Mouse (Mus musculus): ENCODE measurements at regions not wholly inside any gene's neighbourhood (a gene's known extent, or its start where the extent isn't known, plus 50 kb on each side); places are given as distances from the start of the nearest gene placed in this dataset.
A peak's percentile ranks its signal among the peaks of the same experiment; 100 is the strongest.

DNA sequence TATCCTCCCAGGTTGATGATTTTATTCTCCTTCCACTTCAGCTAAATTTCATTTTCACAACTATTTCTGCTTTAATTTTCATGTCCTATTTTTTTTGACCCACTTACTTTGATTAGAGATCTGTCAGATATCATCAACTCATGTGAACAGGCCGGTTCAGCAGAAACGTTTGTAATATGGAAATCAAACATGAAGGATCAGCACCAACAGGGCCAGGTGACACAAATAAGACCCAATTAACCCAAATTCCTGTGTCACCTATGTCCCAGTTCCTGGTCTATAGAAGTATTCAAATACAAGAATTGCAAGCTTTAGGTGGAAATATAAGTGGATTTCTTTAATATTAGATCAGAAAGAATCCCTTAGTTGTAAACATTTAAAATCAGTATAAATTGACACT, 332.7 kb downstream of the 1700017N19Rik start:
- TF ChIP-seq POLR2A (IDR thresholded peaks at IDR 0.05; ENCODE audit: borderline replicate concordance, extremely low read depth, insufficient read depth, insufficient read length, poor library complexity, severe bottlenecking): no peak
- no peak for TF ChIP-seq CTCF (IDR thresholded peaks at IDR 0.05; ENCODE audit: borderline replicate concordance, extremely low read depth, insufficient read depth, insufficient read length)
- no peak for DNase-seq (ENCODE audit: low read depth)

DNA sequence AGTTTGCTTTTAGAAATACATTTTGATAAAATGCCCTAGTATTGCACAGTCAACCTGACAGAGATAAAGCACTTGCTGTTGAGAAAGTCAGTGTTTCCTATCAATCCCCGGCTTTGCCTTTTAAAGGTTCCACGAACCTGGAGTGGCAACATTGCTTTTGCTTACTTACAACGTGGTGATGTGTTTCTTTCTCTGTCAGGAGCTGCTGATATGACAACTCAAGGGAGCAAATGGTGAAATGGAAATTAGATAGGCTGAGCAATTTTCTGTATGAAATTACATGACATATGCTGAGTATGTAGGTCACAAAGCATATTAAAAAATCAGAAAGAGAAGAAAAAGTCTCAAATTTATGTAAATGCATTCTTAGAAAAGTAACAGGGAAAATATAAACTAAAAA, 336.8 kb downstream of the 1700017N19Rik start:
- no peak for TF ChIP-seq CTCF (IDR thresholded peaks at IDR 0.05; ENCODE audit: borderline replicate concordance, extremely low read depth, insufficient read depth, insufficient read length)
- TF ChIP-seq POLR2A (IDR thresholded peaks at IDR 0.05; ENCODE audit: borderline replicate concordance, extremely low read depth, insufficient read depth, insufficient read length, poor library complexity, severe bottlenecking): no peak
- peak; percentile 55 for DNase-seq (ENCODE audit: low read depth)

DNA sequence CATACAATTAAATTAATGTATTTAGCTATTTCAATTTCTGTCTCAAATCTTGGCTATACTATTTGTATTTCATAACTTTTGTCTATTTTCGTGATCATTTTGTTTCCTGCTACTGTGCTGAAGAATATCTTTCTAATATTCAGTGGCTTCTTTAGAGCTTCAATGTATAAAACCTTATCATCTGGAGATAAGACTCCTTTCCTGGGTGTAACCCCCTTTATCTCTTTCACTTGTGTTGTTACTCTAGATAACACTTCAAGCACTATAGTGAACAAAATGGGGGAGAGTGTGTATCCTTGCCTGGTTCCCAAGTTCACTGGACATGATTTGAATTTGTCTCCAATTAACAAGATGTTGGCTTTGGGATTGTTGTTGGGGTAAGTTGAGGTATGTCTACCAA, 341.5 kb downstream of the 1700017N19Rik start:
- no peak for DNase-seq (ENCODE audit: low read depth)
- TF ChIP-seq CTCF (IDR thresholded peaks at IDR 0.05; ENCODE audit: borderline replicate concordance, extremely low read depth, insufficient read depth, insufficient read length): no peak

DNA sequence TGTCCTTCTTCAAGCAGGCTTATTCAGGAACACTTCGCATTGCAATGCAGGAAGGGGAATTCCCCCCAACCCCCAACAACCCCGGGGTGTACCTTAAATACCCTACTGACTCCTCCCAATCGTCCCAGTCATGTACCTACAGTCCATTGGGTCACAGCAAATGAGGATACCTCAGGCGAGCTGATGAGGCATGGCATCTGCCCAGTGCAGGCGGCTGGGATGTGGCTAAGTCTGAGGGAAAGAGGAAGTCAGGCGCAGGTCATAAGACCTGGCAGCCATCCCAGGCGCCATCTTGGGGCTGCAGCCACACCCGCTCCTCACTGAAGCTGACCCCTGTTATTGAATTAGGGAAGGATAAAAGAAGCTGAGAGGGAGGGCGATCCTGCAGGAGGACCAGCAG, 368.1 kb downstream of the 1700017N19Rik start:
- no peak for DNase-seq (ENCODE audit: low read depth)
- TF ChIP-seq POLR2A (IDR thresholded peaks at IDR 0.05; ENCODE audit: borderline replicate concordance, extremely low read depth, insufficient read depth, insufficient read length, poor library complexity, severe bottlenecking) (no peak), CTCF (IDR thresholded peaks at IDR 0.05; ENCODE audit: borderline replicate concordance, extremely low read depth, insufficient read depth, insufficient read length) (no peak)

DNA sequence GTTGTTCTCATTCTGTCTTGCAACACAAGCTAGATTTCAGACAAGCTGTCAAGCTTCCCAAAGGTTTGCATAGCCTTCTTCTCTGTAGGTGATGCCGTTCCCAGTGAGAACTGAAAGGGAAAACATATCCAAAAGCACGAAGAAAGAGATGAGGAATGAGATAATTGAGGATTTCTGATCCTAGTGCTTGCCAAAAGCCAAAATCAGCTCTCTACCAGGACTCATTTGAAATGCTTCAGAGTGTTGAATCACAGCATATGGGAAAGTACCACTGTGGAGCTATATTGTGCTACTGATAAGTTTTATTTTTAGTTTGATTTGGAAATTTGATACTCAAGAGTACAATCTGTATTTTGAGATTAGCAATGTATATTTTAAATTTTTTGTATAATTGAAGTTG, 413.2 kb downstream of the 1700017N19Rik start:
- no peak for DNase-seq (ENCODE audit: low read depth)
- no peak for TF ChIP-seq CTCF (IDR thresholded peaks at IDR 0.05; ENCODE audit: borderline replicate concordance, extremely low read depth, insufficient read depth, insufficient read length)
- TF ChIP-seq POLR2A (IDR thresholded peaks at IDR 0.05; ENCODE audit: borderline replicate concordance, extremely low read depth, insufficient read depth, insufficient read length, poor library complexity, severe bottlenecking): no peak

DNA sequence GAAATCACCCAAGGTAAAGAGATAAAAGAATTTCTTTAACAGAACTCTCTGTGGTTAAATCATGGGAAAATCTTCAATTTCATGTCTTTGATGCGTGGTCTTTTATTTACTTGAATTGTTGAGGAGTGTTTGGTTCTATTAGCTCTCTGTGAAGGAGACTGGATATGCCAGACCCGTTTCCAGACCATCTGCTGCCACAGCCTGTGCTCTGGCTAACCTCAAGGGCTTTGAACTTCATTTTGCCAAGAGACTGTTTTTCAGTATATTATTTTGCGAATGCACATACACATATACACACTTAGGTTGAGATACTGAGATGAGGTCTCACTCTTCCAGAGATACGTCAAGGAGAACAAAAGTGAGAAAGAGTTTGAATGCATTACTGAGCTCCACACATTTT, 414.4 kb downstream of the 1700017N19Rik start:
- peak; percentile 32 for DNase-seq (ENCODE audit: low read depth)
- TF ChIP-seq CTCF (IDR thresholded peaks at IDR 0.05; ENCODE audit: borderline replicate concordance, extremely low read depth, insufficient read depth, insufficient read length) (no peak), POLR2A (IDR thresholded peaks at IDR 0.05; ENCODE audit: borderline replicate concordance, extremely low read depth, insufficient read depth, insufficient read length, poor library complexity, severe bottlenecking) (no peak)

DNA sequence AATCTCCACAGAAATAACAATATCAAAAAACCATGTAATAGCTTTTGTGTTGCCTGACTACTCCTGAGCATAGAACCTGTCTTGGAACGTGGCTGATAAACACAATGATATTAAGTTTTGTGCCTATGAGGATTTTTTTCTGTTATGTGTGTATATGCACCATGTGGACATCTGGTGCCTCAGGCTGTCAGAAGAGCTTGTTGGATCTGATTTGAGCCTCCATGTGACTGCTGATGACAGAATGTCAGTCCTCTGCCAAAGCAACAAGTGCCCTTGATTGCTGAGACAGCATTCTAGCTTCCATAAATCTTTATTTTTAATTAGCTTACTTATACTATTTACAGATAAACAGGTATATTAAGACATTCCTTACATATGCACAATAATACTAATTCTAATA, 425.1 kb downstream of the 1700017N19Rik start:
- peak; percentile 68 for DNase-seq (ENCODE audit: low read depth)
- TF ChIP-seq CTCF (IDR thresholded peaks at IDR 0.05; ENCODE audit: borderline replicate concordance, extremely low read depth, insufficient read depth, insufficient read length) (no peak), POLR2A (IDR thresholded peaks at IDR 0.05; ENCODE audit: borderline replicate concordance, extremely low read depth, insufficient read depth, insufficient read length, poor library complexity, severe bottlenecking) (no peak)

DNA sequence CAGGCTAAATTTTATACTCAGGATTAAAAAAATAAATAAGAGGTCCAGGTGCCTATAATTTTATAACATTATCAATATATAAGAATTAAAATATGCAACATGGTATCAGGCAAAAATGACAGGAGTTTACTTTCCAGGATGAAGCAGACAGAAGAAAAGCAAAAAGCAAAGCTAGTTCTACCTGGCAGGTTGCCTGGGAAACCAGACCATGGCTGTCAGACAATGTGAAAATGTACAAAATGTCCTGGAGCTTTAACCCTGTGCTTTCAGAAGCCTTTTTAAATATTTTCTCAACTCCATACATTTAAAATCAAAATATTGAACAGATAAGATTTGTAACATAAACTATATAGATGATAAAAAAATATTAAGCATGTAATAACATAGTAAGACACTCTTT, 448.3 kb downstream of the 1700017N19Rik start:
- DNase-seq (ENCODE audit: low read depth): peak; percentile 68
- TF ChIP-seq POLR2A (IDR thresholded peaks at IDR 0.05; ENCODE audit: borderline replicate concordance, extremely low read depth, insufficient read depth, insufficient read length, poor library complexity, severe bottlenecking): no peak
- TF ChIP-seq CTCF (IDR thresholded peaks at IDR 0.05; ENCODE audit: borderline replicate concordance, extremely low read depth, insufficient read depth, insufficient read length): no peak

DNA sequence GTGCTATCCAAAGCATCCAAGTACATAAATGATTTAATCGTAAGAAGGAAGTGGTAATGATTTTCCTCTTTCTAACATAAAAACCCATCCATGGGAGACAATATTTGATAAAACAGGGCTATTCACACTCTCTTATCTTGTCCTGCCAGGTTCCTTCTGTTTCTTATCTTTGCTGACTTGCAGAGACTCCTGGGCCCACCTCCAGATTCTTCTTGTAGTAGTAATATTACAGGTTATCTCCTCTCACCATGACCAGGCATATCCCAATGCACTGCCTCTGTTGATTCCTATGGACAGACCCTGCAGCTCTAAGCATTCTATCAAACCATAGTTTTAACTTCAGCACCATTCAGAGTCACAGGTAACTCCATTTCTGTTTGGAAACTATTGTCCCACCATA, 448.8 kb downstream of the 1700017N19Rik start:
- TF ChIP-seq CTCF (IDR thresholded peaks at IDR 0.05; ENCODE audit: borderline replicate concordance, extremely low read depth, insufficient read depth, insufficient read length) (no peak), POLR2A (IDR thresholded peaks at IDR 0.05; ENCODE audit: borderline replicate concordance, extremely low read depth, insufficient read depth, insufficient read length, poor library complexity, severe bottlenecking) (no peak)
- peak; percentile 31 for DNase-seq (ENCODE audit: low read depth)
